Mouse (Mus musculus) ES-Bruce4 (cell line): ENCODE measurements around the gene Sema4b. TPM values are rescaled to one million over a fixed set of nuclear protein-coding genes. Genes with fewer than 3 reads are reported as not detected.

ENCODE experiments used
- H3K27ac ChIP-seq: 2 replicates; pipeline ENCODE4 v1.5.1; 2012; ENCODE audit warnings: low read length, inconsistent platforms; ENCODE audit not compliant: insufficient read depth
- H3K27me3 ChIP-seq: 2 replicates; pipeline ENCODE4 v1.6.1; 2012; ENCODE audit warnings: mild to moderate bottlenecking, low read length, inconsistent platforms; ENCODE audit not compliant: control insufficient read depth, poor library complexity, insufficient read depth, severe bottlenecking
- H3K36me3 ChIP-seq: 2 replicates; pipeline ENCODE4 v1.6.1; 2012; ENCODE audit warnings: inconsistent platforms, mild to moderate bottlenecking, low read length, moderate library complexity; ENCODE audit not compliant: control insufficient read depth, poor library complexity, insufficient read depth, severe bottlenecking
- H3K4me1 ChIP-seq: one replicate; pipeline ENCODE4 v1.8.1; 2011; ENCODE audit warnings: low read length; ENCODE audit not compliant: control insufficient read depth, insufficient read depth
- H3K4me3 ChIP-seq: 2 replicates; pipeline ENCODE4 v1.5.1; 2011; ENCODE audit warnings: low read depth, mild to moderate bottlenecking, low read length
- H3K9ac ChIP-seq: 2 replicates; pipeline ENCODE4 v1.6.1; 2012; ENCODE audit warnings: low read depth, mild to moderate bottlenecking, inconsistent platforms; ENCODE audit not compliant: poor library complexity, severe bottlenecking
- H3K9me3 ChIP-seq: replicated peaks from 2 replicates; pipeline ENCODE4 v1.6.1; 2012; ENCODE audit warnings: mild to moderate bottlenecking, low read length, inconsistent platforms; ENCODE audit not compliant: control insufficient read depth, poor library complexity, insufficient read depth, severe bottlenecking
- CTCF ChIP-seq: IDR thresholded peaks from one replicate; pipeline ENCODE4 v1.8.1; 2011; ENCODE audit warnings: low read depth, low read length
- EP300 ChIP-seq: IDR thresholded peaks from 2 replicates; pipeline ENCODE4 v1.6.1; 2011; ENCODE audit warnings: low read depth, low read length; ENCODE audit not compliant: insufficient read depth
- POLR2A ChIP-seq: IDR thresholded peaks from one replicate; pipeline ENCODE4 v1.8.1; 2011; ENCODE audit warnings: low read length; ENCODE audit not compliant: insufficient read depth
- polyA plus RNA-seq: library from polyadenylated mRNA; stranded (reverse); fragments of >200 nt; gene quantifications from 2 replicates; pipeline ENCODE4 v1.2.4, GENCODE M21; 2011; ENCODE audit warnings: low read depth; ENCODE audit not compliant: missing spikeins, insufficient read depth, insufficient read length

Gene Sema4b
- polyA plus RNA-seq, 1 experiment, result 27.1 TPM

DNA sequence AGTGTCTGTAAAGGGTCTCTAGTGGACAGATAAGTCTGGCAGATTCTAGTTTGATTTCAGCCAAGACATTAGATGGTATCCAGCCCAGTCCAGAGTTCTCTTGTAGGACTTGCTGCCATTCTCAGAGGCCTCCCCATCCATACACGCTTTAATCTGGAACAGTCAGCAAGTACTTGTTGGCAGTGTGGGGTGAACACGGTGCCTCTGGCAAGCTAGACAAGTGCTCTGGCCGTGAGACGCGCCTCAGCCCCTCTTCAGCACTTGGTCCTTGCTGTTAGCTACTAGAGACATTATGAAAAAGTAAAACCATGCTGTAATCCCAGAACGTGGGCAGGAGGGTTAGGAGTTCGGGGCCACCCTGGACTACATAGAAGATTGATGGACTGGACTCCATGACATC, 27.0 kb downstream of the Sema4b start:
- TF ChIP-seq POLR2A (no peak), CTCF (no peak), EP300 (no peak)
- Histone ChIP-seq H3K4me1 (no peaks in the 10 kb centered on the region), H3K9me3 (no peaks in the 10 kb centered on the region), H3K27me3 (no peaks in the 10 kb centered on the region), H3K9ac (no peak overlapping the region), H3K36me3 (peaks cover 29% of the 10 kb centered on the region), H3K4me3 (no peak overlapping the region), H3K27ac (no peak overlapping the region)

DNA sequence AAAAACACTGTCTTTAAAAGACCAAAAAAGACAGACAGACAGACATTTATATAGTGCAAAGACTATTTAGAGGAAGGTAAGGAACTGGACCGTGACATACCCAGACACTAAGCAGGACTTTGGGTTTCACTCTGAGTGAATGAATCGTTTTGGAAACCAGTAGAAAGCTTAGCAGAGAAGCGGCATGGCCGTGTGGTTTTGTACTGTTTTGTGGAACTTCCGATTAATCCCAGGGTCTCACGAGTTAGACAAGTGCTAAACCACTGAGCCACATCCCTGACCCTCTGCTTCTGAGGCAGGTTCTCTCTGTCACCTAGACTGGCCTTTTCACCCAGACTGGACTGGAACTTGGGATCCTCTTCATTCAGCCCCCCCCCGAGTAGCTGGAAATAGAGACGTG, 27.8 kb downstream of the Sema4b start:
- Histone ChIP-seq H3K9ac (no peak overlapping the region), H3K36me3 (peaks cover 38% of the 10 kb centered on the region), H3K4me1 (no peaks in the 10 kb centered on the region), H3K27ac (no peak overlapping the region), H3K4me3 (no peak overlapping the region), H3K27me3 (no peaks in the 10 kb centered on the region), H3K9me3 (no peaks in the 10 kb centered on the region)
- TF ChIP-seq CTCF (no peak), EP300 (no peak), POLR2A (no peak)

DNA sequence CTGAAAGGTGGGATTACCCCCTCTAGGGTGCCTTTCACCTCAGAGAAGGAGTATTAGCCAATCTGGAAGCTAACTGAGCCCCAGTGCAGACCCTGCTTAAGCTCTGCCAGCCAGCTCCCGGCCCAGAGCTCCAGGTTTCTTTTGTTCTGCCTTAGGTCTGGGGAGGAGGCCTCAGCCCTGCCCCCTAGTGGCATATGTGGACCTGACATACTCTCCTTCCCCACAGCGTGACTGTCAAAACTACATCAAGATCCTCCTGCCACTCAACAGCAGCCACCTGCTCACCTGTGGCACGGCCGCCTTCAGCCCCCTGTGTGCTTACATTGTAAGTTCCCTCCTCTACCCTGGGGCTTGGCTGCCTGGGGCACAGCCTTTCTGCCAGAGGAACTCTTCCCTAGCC, 28.8 kb downstream of the Sema4b start:
- H3K4me3 ChIP-seq, result no peak overlapping the region
- TF ChIP-seq POLR2A (no peak), CTCF (peak; percentile 90)
- peaks cover 43% of the 10 kb centered on the region for H3K36me3 ChIP-seq
- H3K27me3 ChIP-seq, result no peaks in the 10 kb centered on the region
- no peaks in the 10 kb centered on the region for H3K9me3 ChIP-seq
- no peak overlapping the region for H3K27ac ChIP-seq
- H3K4me1 ChIP-seq, result no peaks in the 10 kb centered on the region
- no peak overlapping the region for H3K9ac ChIP-seq

DNA sequence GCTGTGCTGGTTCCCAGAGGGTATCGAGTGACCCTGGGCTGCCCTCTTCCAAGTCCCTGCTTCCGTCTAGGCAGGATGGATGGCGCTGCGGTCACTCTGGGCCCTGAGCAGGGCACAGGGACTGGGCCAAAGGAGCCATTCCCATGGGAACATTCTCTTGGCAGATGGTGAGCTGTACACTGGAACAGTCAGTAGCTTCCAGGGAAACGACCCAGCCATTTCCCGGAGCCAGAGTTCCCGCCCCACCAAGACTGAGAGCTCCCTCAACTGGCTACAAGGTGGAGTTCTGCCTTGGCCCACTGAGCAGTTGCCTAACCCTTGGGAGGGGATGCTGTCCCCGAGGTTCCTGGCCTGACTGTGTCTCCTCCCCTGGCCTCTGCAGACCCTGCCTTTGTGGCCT, 29.9 kb downstream of the Sema4b start:
- Histone ChIP-seq H3K4me3 (no peak overlapping the region), H3K4me1 (peaks cover 2% of the 10 kb centered on the region), H3K9me3 (no peaks in the 10 kb centered on the region), H3K9ac (no peak overlapping the region), H3K27me3 (no peaks in the 10 kb centered on the region), H3K27ac (no peak overlapping the region), H3K36me3 (peaks cover 51% of the 10 kb centered on the region)
- TF ChIP-seq CTCF, result peak; percentile 16
- TF ChIP-seq POLR2A, result no peak
- no peak for TF ChIP-seq EP300

DNA sequence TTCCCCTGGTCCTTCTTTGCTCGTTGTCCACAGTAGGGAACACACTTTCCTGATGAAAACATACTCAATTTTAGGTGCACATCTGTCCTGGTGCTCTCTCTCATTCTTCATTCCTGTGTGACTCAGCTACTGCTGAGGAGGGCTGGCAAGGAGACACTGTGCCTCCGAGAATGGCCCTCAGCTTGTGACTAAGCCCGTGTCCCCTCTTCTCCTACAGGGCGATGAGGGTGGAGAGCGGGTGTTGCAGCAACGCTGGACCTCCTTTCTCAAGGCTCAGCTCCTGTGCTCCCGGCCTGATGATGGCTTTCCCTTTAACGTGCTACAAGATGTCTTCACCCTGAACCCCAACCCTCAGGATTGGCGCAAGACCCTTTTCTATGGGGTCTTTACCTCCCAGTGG, 32.0 kb downstream of the Sema4b start:
- no peak overlapping the region for H3K9ac ChIP-seq
- no peak overlapping the region for H3K27ac ChIP-seq
- H3K4me1 ChIP-seq, result peaks cover 2% of the 10 kb centered on the region
- no peaks in the 10 kb centered on the region for H3K27me3 ChIP-seq
- TF ChIP-seq POLR2A (no peak), CTCF (no peak), EP300 (no peak)
- H3K9me3 ChIP-seq, result no peaks in the 10 kb centered on the region
- H3K4me3 ChIP-seq, result no peak overlapping the region
- H3K36me3 ChIP-seq, result peaks cover 62% of the 10 kb centered on the region

DNA sequence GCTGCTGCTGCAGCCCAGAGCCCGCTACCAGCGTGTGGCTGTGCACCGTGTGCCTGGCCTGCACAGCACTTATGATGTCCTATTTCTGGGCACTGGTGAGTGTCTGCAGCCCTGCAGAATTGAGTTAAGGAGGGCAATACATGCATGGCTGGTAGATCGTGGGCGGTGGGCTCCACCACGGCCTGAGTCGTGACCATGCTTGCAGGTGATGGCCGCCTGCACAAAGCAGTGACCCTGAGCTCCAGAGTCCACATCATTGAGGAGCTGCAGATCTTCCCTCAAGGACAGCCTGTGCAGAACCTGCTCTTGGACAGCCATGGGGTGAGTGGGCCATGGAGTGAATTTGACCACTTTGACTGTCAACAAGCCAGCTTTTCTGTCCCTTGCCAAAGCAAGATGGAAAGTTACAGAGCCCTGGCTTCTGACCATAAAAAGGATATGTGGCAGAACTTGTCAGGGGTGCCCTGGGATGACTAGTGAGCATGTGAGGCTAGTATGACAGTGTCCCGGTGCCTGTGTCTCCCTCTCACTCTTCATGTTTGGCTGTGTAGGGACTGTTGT, 33.7 kb downstream of the Sema4b start:
- Histone ChIP-seq H3K27me3 (no peaks in the 10 kb centered on the region), H3K9me3 (no peaks in the 10 kb centered on the region), H3K4me3 (no peak overlapping the region), H3K36me3 (peaks cover 71% of the 10 kb centered on the region), H3K4me1 (peaks cover 2% of the 10 kb centered on the region), H3K9ac (no peak overlapping the region), H3K27ac (peak overlapping the region; percentile 17; the same call in 1 of the 2 replicates)
- TF ChIP-seq CTCF (no peak), POLR2A (no peak), EP300 (no peak)
